Mouse (Mus musculus) intestine, postnatal 0 days (tissue): ENCODE results near the gene Slfn5. TPM values are rescaled to one million over a fixed set of nuclear protein-coding genes. Genes with fewer than 3 reads are reported as not detected.

Experiments used
- ATAC-seq: fragments of 200-750 bp; cut with Nextera tagmentation; 2 replicates; pipeline ENCODE4 v1.8.0; 2017; ENCODE audit warnings: mild to moderate bottlenecking, moderate TSS enrichment, moderate library complexity
- H3K27ac ChIP-seq: fragments of 300-500 bp; sonication (generic); 2 replicates; pipeline ENCODE4 v1.5.1; 2014; ENCODE audit warnings: mild to moderate bottlenecking, low read depth, low read length, moderate library complexity
- H3K27me3 ChIP-seq: fragments of 300-500 bp; sonication (generic); replicated peaks from 2 replicates; pipeline ENCODE4 v1.6.1; 2014; ENCODE audit warnings: low read length, mixed read lengths; ENCODE audit not compliant: control insufficient read depth, insufficient read depth
- H3K36me3 ChIP-seq: fragments of 300-500 bp; sonication (generic); 2 replicates; pipeline ENCODE4 v1.6.1; 2014; ENCODE audit warnings: mild to moderate bottlenecking, moderate library complexity; ENCODE audit not compliant: control insufficient read depth, insufficient read depth
- H3K4me1 ChIP-seq: fragments of 300-500 bp; sonication (generic); replicated peaks from 2 replicates; pipeline ENCODE4 v1.6.1; 2014; ENCODE audit warnings: antibody characterized with exemption, low read length, mixed read lengths; ENCODE audit not compliant: control insufficient read depth, insufficient read depth
- H3K4me2 ChIP-seq: fragments of 300-500 bp; sonication (generic); replicated peaks from 2 replicates; pipeline ENCODE4 v1.6.1; 2014; ENCODE audit warnings: low read depth, mild to moderate bottlenecking, moderate library complexity
- H3K4me3 ChIP-seq: fragments of 300-500 bp; sonication (generic); 2 replicates; pipeline ENCODE4 v1.5.1; 2014; ENCODE audit warnings: low read depth, low read length
- H3K9ac ChIP-seq: fragments of 300-500 bp; sonication (generic); 2 replicates; pipeline ENCODE4 v1.6.1; 2014; ENCODE audit warnings: mild to moderate bottlenecking, low read depth, low read length
- H3K9me3 ChIP-seq: fragments of 300-500 bp; sonication (generic); 2 replicates; pipeline ENCODE4 v1.6.1; 2016; ENCODE audit warnings: mixed run types; ENCODE audit not compliant: control insufficient read depth
- CTCF ChIP-seq: sonication (generic); IDR thresholded peaks from 2 replicates; pipeline ENCODE4 v1.5.1; 2016; ENCODE audit warnings: low read depth, mild to moderate bottlenecking, control low read depth, antibody characterized with exemption, moderate library complexity
- WGBS: fragments of 180-500 bp; shearing (Covaris S2); extraction: QIAGEN DNeasy Blood & Tissue Kit; methylation state at CpG from one replicate; pipeline ENCODE4 v1.1.7; 2014; 5-methylcytosine and 5-hydroxymethylcytosine counted together
- microRNA-seq: library from miRNA; unstranded; fragments of <30 nt; microRNA quantifications from one replicate; pipeline ENCODE4, GENCODE M21; 2016
- polyA plus RNA-seq: library from polyadenylated mRNA; unstranded; fragments of >200 nt; fragmentation: Nextera tagmentation; extraction: Ambion mirVana; gene quantifications from 2 replicates; pipeline ENCODE4 v1.2.1, GENCODE M21; 2015

Slfn5 gene
- polyA plus RNA-seq, 1 experiment from 2014 or later: 3.7 TPM

GRCm38 (mm10) chr11:82991469-82992166, 40.5 kb downstream of the Slfn5 start, which contains the start of gene Slfn9:
Gene Slfn9 (minus strand): TSS chr11:82991830.
- ATAC-seq: peak; percentile 72
- 9% methylated on average over 14 of the region's 14 CpGs for WGBS
- H3K36me3 ChIP-seq: no peaks in the 10 kb centered on the region
- H3K9me3 ChIP-seq: no peaks in the 10 kb centered on the region
- H3K9ac ChIP-seq: 0 out of 2 replicates have a peak within 1 kb of the TSS, but pooled peaks have one; percentile 8
- no peaks in the 10 kb centered on the region for H3K27me3 ChIP-seq
- no peak for TF ChIP-seq CTCF
- peak within 1 kb of the TSS; percentile 68 for H3K4me2 ChIP-seq
- no peaks in the 10 kb centered on the region for H3K4me1 ChIP-seq
- peak within 1 kb of the TSS; percentile 45 for H3K4me3 ChIP-seq
- peak within 1 kb of the TSS; percentile 3; the same call in 1 of the 2 replicates for H3K27ac ChIP-seq

- Histone ChIP-seq H3K4me1 (no peaks in the 10 kb centered on the region), H3K27me3 (no peaks in the 10 kb centered on the region), H3K27ac (no peak overlapping the region), H3K4me3 (no peak overlapping the region), H3K9me3 (no peaks in the 10 kb centered on the region), H3K4me2 (no peak overlapping the region), H3K36me3 (no peaks in the 10 kb centered on the region), H3K9ac (no peak overlapping the region)
- ATAC-seq: no peak
- TF ChIP-seq CTCF: no peak
- WGBS: 84% methylated on average over 1 of the region's 1 CpGs
Measured at GRCm38 (mm10) chr11:83013356-83013755, 62.2 kb downstream of the Slfn5 start.

Small RNAs within 50 kb of the gene (microRNA-seq; reads per million reads assigned to microRNA genes)
- not detected for gene Mir7679

Other genes with a start within 250 kb of the Slfn5 start
- gene Cct6b, start 187.0 kb upstream of the Slfn5 start, polyA plus RNA-seq: 0.27 and 0.29 TPM in 2 replicates
- gene Zfp830, start 187.0 kb upstream of the Slfn5 start, polyA plus RNA-seq: 19.5 and 21.1 TPM in 2 replicates
- gene Lig3, start 170.2 kb upstream of the Slfn5 start, polyA plus RNA-seq: 8.4 and 9.2 TPM in 2 replicates
- 9.7 and 9.8 TPM in 2 replicates for gene Rffl, start 80.1 kb upstream of the Slfn5 start, polyA plus RNA-seq
- 9.1 and 9.7 TPM in 2 replicates for gene Rad51d, start 60.7 kb upstream of the Slfn5 start, polyA plus RNA-seq
- 0.09 and 0.16 TPM in 2 replicates for gene Fndc8, start 59.2 kb upstream of the Slfn5 start, polyA plus RNA-seq
- gene Nle1, start 42.9 kb upstream of the Slfn5 start, polyA plus RNA-seq: 8.0 and 10.2 TPM in 2 replicates
- gene Unc45b, start 40.8 kb upstream of the Slfn5 start, polyA plus RNA-seq: 1.6 and 1.9 TPM in 2 replicates
- 5.0 and 5.6 TPM in 2 replicates for gene Slfn9, start 40.5 kb downstream of the Slfn5 start, polyA plus RNA-seq
- 0.25 and 0.30 TPM in 2 replicates for gene Slfn8, start 69.5 kb downstream of the Slfn5 start, polyA plus RNA-seq
- 21.0 and 21.5 TPM in 2 replicates for gene Slfn2, start 113.8 kb downstream of the Slfn5 start, polyA plus RNA-seq
- gene Slfn1, start 165.5 kb downstream of the Slfn5 start, polyA plus RNA-seq: 0.51 and 0.53 TPM in 2 replicates
- 1.3 and 1.9 TPM in 2 replicates for gene Slfn4, start 223.8 kb downstream of the Slfn5 start, polyA plus RNA-seq
- 0.59 and 0.82 TPM in 2 replicates for gene Slfn3, start 240.0 kb downstream of the Slfn5 start, polyA plus RNA-seq